ENCODE assay signal across 24 mouse cellular contexts in genomic region chr13:83652560-83652959, GRCm38 (mm10).
DNase-seq lines count a peak whose midpoint lies in the region; ATAC-seq and TF ChIP-seq lines count a peak whose summit lies in the region.
"Had no signal": no experiment of that assay in that cellular context is flagged by ENCODE, and none has a peak within 500 bp of the region (broad histone marks: within the 10 kb centered on the region; RNA-seq: fewer than 3 reads in every experiment).

No protein-coding gene starts in this region.

- H3K4me2 ChIP-seq in embryonic facial prominence, embryonic 14.5 days (ENCODE audit: low read depth, low read length) = no peak overlapping the region
- no peak overlapping the region for H3K4me2 ChIP-seq in stomach, embryonic 16.5 days (ENCODE audit: low read depth, low read length)
- H3K4me2 ChIP-seq: embryonic facial prominence, embryonic 13.5 days; forebrain, embryonic 15.5 days; heart, embryonic 15.5 days; intestine, embryonic 15.5 days; liver, embryonic 13.5 days; midbrain, embryonic 13.5 days had no signal

- intact Hi-C loops in heart, postnatal 10 days (cut with DNase I) = loop anchor here (10.0 kb wide), 1 partner anchor 1398 kb away; no protein-coding TSS in a partner anchor

- no peaks in the 10 kb centered on the region for H3K4me1 ChIP-seq in embryonic facial prominence, embryonic 14.5 days (ENCODE audit: control insufficient read depth, insufficient read depth, low read length)
- no peaks in the 10 kb centered on the region for H3K4me1 ChIP-seq in embryonic facial prominence, embryonic 10.5 days
- H3K4me1 ChIP-seq in heart, embryonic 10.5 days = 0 out of 2 replicates have a peak, but pooled peaks cover 5% of the 10 kb centered on the region
- H3K4me1 ChIP-seq in MEL (ENCODE audit: control insufficient read depth in 1 of 2, insufficient read depth in 2 of 2, low read length in 2 of 2) = peaks cover 6 to 11% of the 10 kb centered on the region in 2 experiments
- no peaks in the 10 kb centered on the region for H3K4me1 ChIP-seq in stomach, embryonic 16.5 days (ENCODE audit: control insufficient read depth, insufficient read depth, low read length)
- H3K4me1 ChIP-seq: intestine, embryonic 15.5 days had no signal

- TF ChIP-seq POLR2A in MEL (IDR thresholded peaks at IDR 0.05; ENCODE audit: control insufficient read depth in 1 of 2, insufficient read depth in 1 of 2, low read depth in 1 of 2, low read length in 2 of 2, poor library complexity in 1 of 2) = no peak

- H3K27ac ChIP-seq in embryonic facial prominence, embryonic 14.5 days (replicated peaks; ENCODE audit: low read depth, low read length) = no peak overlapping the region
- H3K27ac ChIP-seq in embryonic facial prominence, embryonic 10.5 days (replicated peaks) = no peak overlapping the region
- H3K27ac ChIP-seq in heart, embryonic 10.5 days = no peak overlapping the region
- H3K27ac ChIP-seq in MEL (ENCODE audit: control insufficient read depth, low read depth, low read length) = no peak overlapping the region
- H3K27ac ChIP-seq in stomach, embryonic 16.5 days (ENCODE audit: low read length) = no peak overlapping the region
- H3K27ac ChIP-seq: embryonic facial prominence, embryonic 13.5 days; forebrain, embryonic 15.5 days; heart, embryonic 15.5 days; intestine, embryonic 15.5 days; liver, embryonic 13.5 days; midbrain, embryonic 13.5 days had no signal

- TF ChIP-seq CTCF in MEL (IDR thresholded peaks at IDR 0.05 in 2 of 3, conservative IDR thresholded peaks at IDR 0.05 in 1 of 3; ENCODE audit: control insufficient read depth in 1 of 3, insufficient read depth in 1 of 3, low read depth in 2 of 3, low read length in 3 of 3, poor library complexity in 1 of 3, severe bottlenecking in 1 of 3) = no peak

- no peak for ATAC-seq in embryonic facial prominence, embryonic 14.5 days (ENCODE audit: low read depth)
- peak; percentile 40; the same call in 1 of the 2 replicates for ATAC-seq in stomach, embryonic 16.5 days (ENCODE audit: insufficient read depth, low FRiP score)
- ATAC-seq: CD4-positive, CD25-positive, alpha-beta regulatory T cell, adult 4 months; forebrain, embryonic 15.5 days; hindbrain, embryonic 16.5 days; intestine, embryonic 15.5 days; midbrain, embryonic 13.5 days; Patski had no signal

- TF ChIP-seq RAD21 in MEL (IDR thresholded peaks at IDR 0.05; ENCODE audit: low read depth, low read length) = no peak; the same call in 1 of the 2 replicates

- H3K36me3 ChIP-seq in embryonic facial prominence, embryonic 14.5 days (ENCODE audit: control insufficient read depth, insufficient read depth, low read length) = no peaks in the 10 kb centered on the region
- H3K36me3 ChIP-seq in embryonic facial prominence, embryonic 10.5 days (replicated peaks) = no peaks in the 10 kb centered on the region
- H3K36me3 ChIP-seq in heart, embryonic 10.5 days = peaks cover 10% of the 10 kb centered on the region
- peaks cover 0 to 16% of the 10 kb centered on the region in 2 experiments; a peak in 2 of 4 replicates for H3K36me3 ChIP-seq in MEL (ENCODE audit: control insufficient read depth in 1 of 2, insufficient read depth in 2 of 2, low read length in 2 of 2)
- no peaks in the 10 kb centered on the region for H3K36me3 ChIP-seq in stomach, embryonic 16.5 days (ENCODE audit: control insufficient read depth, insufficient read depth, low read length)
- H3K36me3 ChIP-seq: forebrain, embryonic 15.5 days; intestine, embryonic 15.5 days; liver, embryonic 13.5 days; midbrain, embryonic 13.5 days had no signal

- peak; percentile 58 to 70; a peak in 3 of 4 replicates for TF ChIP-seq EP300 in MEL (IDR thresholded peaks at IDR 0.05; ENCODE audit: low read depth in 1 of 2, low read length in 2 of 2)

- no peak overlapping the region for H3K4me3 ChIP-seq in embryonic facial prominence, embryonic 14.5 days (ENCODE audit: low read depth, low read length)
- no peak overlapping the region for H3K4me3 ChIP-seq in embryonic facial prominence, embryonic 10.5 days
- H3K4me3 ChIP-seq in heart, embryonic 10.5 days = no peak overlapping the region
- no peak overlapping the region for H3K4me3 ChIP-seq in MEL (ENCODE audit: control insufficient read depth in 1 of 2, insufficient read depth in 1 of 2, low read depth in 2 of 2, low read length in 2 of 2)
- no peak overlapping the region for H3K4me3 ChIP-seq in stomach, embryonic 16.5 days (replicated peaks; ENCODE audit: low read length)
- H3K4me3 ChIP-seq: embryonic facial prominence, embryonic 13.5 days; forebrain, embryonic 15.5 days; heart, embryonic 15.5 days; intestine, embryonic 15.5 days; liver, embryonic 13.5 days; megakaryocyte, embryonic 14.5 days; midbrain, embryonic 13.5 days had no signal

- no peaks in the 10 kb centered on the region for H3K9me3 ChIP-seq in embryonic facial prominence, embryonic 14.5 days (ENCODE audit: control insufficient read depth, low read length)
- no peaks in the 10 kb centered on the region for H3K9me3 ChIP-seq in embryonic facial prominence, embryonic 10.5 days
- H3K9me3 ChIP-seq in heart, embryonic 10.5 days = no peaks in the 10 kb centered on the region
- no peaks in the 10 kb centered on the region for H3K9me3 ChIP-seq in MEL (replicated peaks; ENCODE audit: insufficient read depth, low read length)
- no peaks in the 10 kb centered on the region for H3K9me3 ChIP-seq in stomach, embryonic 16.5 days (replicated peaks; ENCODE audit: control insufficient read depth, low read length)
- H3K9me3 ChIP-seq: embryonic facial prominence, embryonic 13.5 days; forebrain, embryonic 15.5 days; heart, embryonic 15.5 days; intestine, embryonic 15.5 days; liver, embryonic 13.5 days; megakaryocyte, embryonic 14.5 days; midbrain, embryonic 13.5 days had no signal

- no peak overlapping the region for H3K9ac ChIP-seq in embryonic facial prominence, embryonic 14.5 days (ENCODE audit: low read depth, low read length)
- no peak overlapping the region for H3K9ac ChIP-seq in MEL (ENCODE audit: control insufficient read depth, low read depth, low read length, poor library complexity, severe bottlenecking)
- no peak overlapping the region for H3K9ac ChIP-seq in stomach, embryonic 16.5 days (ENCODE audit: low read length)
- H3K9ac ChIP-seq: embryonic facial prominence, embryonic 13.5 days; forebrain, embryonic 15.5 days; heart, embryonic 15.5 days; intestine, embryonic 15.5 days; liver, embryonic 13.5 days; midbrain, embryonic 13.5 days had no signal

- H3K79me2 ChIP-seq in MEL (ENCODE audit: control insufficient read depth, insufficient read depth, low read length, poor library complexity) = no peaks in the 10 kb centered on the region

- 68% methylated on average over 8 of the region's 8 CpGs for WGBS in embryonic facial prominence, embryonic 14.5 days
- 93% methylated on average over 8 of the region's 8 CpGs for WGBS in embryonic facial prominence, embryonic 10.5 days
- 79% methylated on average over 8 of the region's 8 CpGs for WGBS in heart, embryonic 10.5 days
- WGBS in stomach, embryonic 16.5 days = 70% methylated on average over 8 of the region's 8 CpGs

- DNase-seq in embryonic facial prominence, embryonic 14.5 days (ENCODE audit: low spot score) = peak; percentile 55
- no peak for DNase-seq in embryonic facial prominence, embryonic 10.5 days (ENCODE audit: low spot score)
- peak; percentile 17 for DNase-seq in heart, postnatal 10 days
- DNase-seq in heart, embryonic 10.5 days (ENCODE audit: low spot score) = no peak
- DNase-seq in MEL (ENCODE audit: low read depth, low spot score) = peak; percentile 64
- no peak for DNase-seq in yolk sac, embryonic 10.5 days (ENCODE audit: low spot score)
- DNase-seq: cerebellum, adult 11-12 months; cerebellum, postnatal 25 days; gastrocnemius, postnatal 25 days; kidney, adult 9 months; kidney, postnatal 25 days; liver, embryonic 13.5 days; lung, adult 2 months; lung, postnatal 36 days had no signal

- H3K27me3 ChIP-seq in embryonic facial prominence, embryonic 14.5 days (replicated peaks; ENCODE audit: control insufficient read depth, insufficient read depth, low read length) = no peaks in the 10 kb centered on the region
- no peaks in the 10 kb centered on the region; the same call in 1 of the 2 replicates for H3K27me3 ChIP-seq in embryonic facial prominence, embryonic 10.5 days (replicated peaks; ENCODE audit: low read depth, poor library complexity, severe bottlenecking)
- H3K27me3 ChIP-seq in heart, embryonic 10.5 days (ENCODE audit: insufficient read depth, poor library complexity, severe bottlenecking) = no peaks in the 10 kb centered on the region
- H3K27me3 ChIP-seq in MEL (ENCODE audit: control insufficient read depth in 1 of 2, insufficient read depth in 2 of 2, low read length in 2 of 2) = no peaks in the 10 kb centered on the region
- no peaks in the 10 kb centered on the region for H3K27me3 ChIP-seq in stomach, embryonic 16.5 days (ENCODE audit: control insufficient read depth, insufficient read depth, low read length)
- H3K27me3 ChIP-seq: embryonic facial prominence, embryonic 13.5 days; forebrain, embryonic 15.5 days; heart, embryonic 15.5 days; intestine, embryonic 15.5 days; liver, embryonic 13.5 days; megakaryocyte, embryonic 14.5 days had no signal

TF ChIP-seq in MEL, 35 proteins besides CTCF, POLR2A, EP300 and RAD21:
- peak; percentile 87 for TF ChIP-seq RCOR1 (IDR thresholded peaks at IDR 0.05; ENCODE audit: low read depth, low read length)
- peak; percentile 45 for TF ChIP-seq GATA1 (IDR thresholded peaks at IDR 0.05; ENCODE audit: low read depth, low read length)
- TF ChIP-seq SMC3 (IDR thresholded peaks at IDR 0.05; ENCODE audit: low read depth, low read length) = 0 out of 2 replicates have a peak, but pooled peaks have one; percentile 15
- TF ChIP-seq ETS1 (IDR thresholded peaks at IDR 0.05; ENCODE audit: low read depth, low read length) = peak; percentile 77
- TF ChIP-seq TCF12 (IDR thresholded peaks at IDR 0.05; ENCODE audit: low read depth, low read length) = no peak
TF ChIP-seq in MEL: peak in this region for 4.

Comparison
In these comparisons a context has a peak if more than half of its experiments do, and no peak if none do; other contexts are left out.
1. DNase-seq: peak in embryonic facial prominence, embryonic 14.5 days (single experiment), heart, postnatal 10 days (2 of 2) and MEL (single experiment); none in embryonic facial prominence, embryonic 10.5 days (single experiment), heart, embryonic 10.5 days (single experiment) and yolk sac, embryonic 10.5 days (single experiment).